ENCODE assay signal across 8 mouse cellular contexts in genomic region chr3:65929304-65929783, GRCm38 (mm10). TPM values are rescaled to one million over a fixed set of nuclear protein-coding genes. Genes with fewer than 3 reads are reported as not detected.
DNase-seq lines count a peak whose midpoint lies in the region; ATAC-seq and TF ChIP-seq lines count a peak whose summit lies in the region.

No protein-coding gene starts in this region.

- no peaks in the 10 kb centered on the region for H3K27me3 ChIP-seq in ES-Bruce4 (ENCODE audit: control insufficient read depth, insufficient read depth, low read length, poor library complexity, severe bottlenecking)
- no peaks in the 10 kb centered on the region for H3K27me3 ChIP-seq in lung, embryonic 16.5 days (ENCODE audit: control insufficient read depth, insufficient read depth, low read depth, low read length)

- DNase-seq in c-Kit-positive CD71-positive TER-119-positive erythroid progenitor cells, embryonic 14.5 days (ENCODE audit: low spot score): peak; percentile 56
- peak; percentile 67 to 71 for DNase-seq in layer of hippocampus, adult 8-10 months (ENCODE audit: low spot score in 2 of 2)
- DNase-seq in ovary, adult 18-20 months (ENCODE audit: low spot score): peak; percentile 77
- peak; percentile 60 for DNase-seq in thymus, postnatal 14 days

- ATAC-seq in frontal cortex, adult (ENCODE audit: low TSS enrichment): peak; percentile 87
- ATAC-seq in hematopoietic stem cell, adult 5-6 weeks (replicated peaks in 1 of 2; ENCODE audit: insufficient read depth in 1 of 2, low FRiP score in 2 of 2, low TSS enrichment in 1 of 2, low read depth in 1 of 2, poor library complexity in 2 of 2, severe bottlenecking in 2 of 2): peak; percentile 87 to 88
- peak; percentile 85 for ATAC-seq in lung, embryonic 16.5 days (ENCODE audit: low read depth)

- TF ChIP-seq EP300 in ES-Bruce4 (IDR thresholded peaks at IDR 0.05; ENCODE audit: insufficient read depth, low read depth, low read length): no peak

- no peaks in the 10 kb centered on the region for H3K36me3 ChIP-seq in ES-Bruce4 (ENCODE audit: control insufficient read depth, insufficient read depth, low read length, poor library complexity, severe bottlenecking)
- no peaks in the 10 kb centered on the region for H3K36me3 ChIP-seq in lung, embryonic 16.5 days (ENCODE audit: control insufficient read depth, insufficient read depth, low read length)

- peak; percentile 72 for TF ChIP-seq CTCF in ES-Bruce4 (IDR thresholded peaks at IDR 0.05; ENCODE audit: low read depth, low read length)

- H3K9ac ChIP-seq in ES-Bruce4 (ENCODE audit: low read depth, poor library complexity, severe bottlenecking): no peak overlapping the region
- peak overlapping the region; percentile 50 for H3K9ac ChIP-seq in lung, embryonic 16.5 days (ENCODE audit: low read length)

- H3K4me2 ChIP-seq in lung, embryonic 16.5 days (ENCODE audit: low read depth, low read length): peak overlapping the region; percentile 56

- H3K4me3 ChIP-seq in ES-Bruce4 (ENCODE audit: low read depth, low read length): peak overlapping the region; percentile 5; the same call in 1 of the 2 replicates
- peak overlapping the region; percentile 28 for H3K4me3 ChIP-seq in lung, embryonic 16.5 days (ENCODE audit: low read length)

- TF ChIP-seq POLR2A in ES-Bruce4 (IDR thresholded peaks at IDR 0.05; ENCODE audit: insufficient read depth, low read length): no peak

- no peak overlapping the region for H3K27ac ChIP-seq in ES-Bruce4 (ENCODE audit: insufficient read depth, low read length)
- no peak overlapping the region for H3K27ac ChIP-seq in lung, embryonic 16.5 days (ENCODE audit: low read length)

- WGBS in lung, embryonic 16.5 days: 3% methylated on average over 10 of the region's 10 CpGs

- no peaks in the 10 kb centered on the region for H3K4me1 ChIP-seq in ES-Bruce4 (ENCODE audit: control insufficient read depth, insufficient read depth, low read length)
- H3K4me1 ChIP-seq in lung, embryonic 16.5 days (replicated peaks; ENCODE audit: control insufficient read depth, insufficient read depth, low read length): peaks cover 11% of the 10 kb centered on the region

- no peaks in the 10 kb centered on the region for H3K9me3 ChIP-seq in ES-Bruce4 (replicated peaks; ENCODE audit: control insufficient read depth, insufficient read depth, low read length, poor library complexity, severe bottlenecking)
- no peaks in the 10 kb centered on the region for H3K9me3 ChIP-seq in lung, embryonic 16.5 days (ENCODE audit: control insufficient read depth, low read length)

RNA-seq across cellular contexts. Expression of gene Ccnl1, which starts 28.7 kb away (rescaled TPM):
- polyA plus RNA-seq in ES-Bruce4 (2011; ENCODE audit: insufficient read depth, insufficient read length, low read depth, missing spikeins): 115 and 117 TPM in 2 replicates
- total RNA-seq in hematopoietic stem cell, adult 5-6 weeks (2017): 442 and 717 TPM in 2 replicates
- 10 to 100 TPM; 60.5 to 74.3 (median 61.4) TPM for total RNA-seq in layer of hippocampus, adult 8-10 months (2022)
- 105 and 114 TPM in 2 replicates for polyA plus RNA-seq in lung, embryonic 16.5 days (2015; fragmentation: Nextera tagmentation; extraction: Ambion mirVana)
